Mouse (Mus musculus): ENCODE data around the gene Yipf4. TPM values are rescaled to one million over a fixed set of nuclear protein-coding genes. Genes with fewer than 3 reads are reported as not detected.

Yipf4 gene
- total RNA-seq (2014; rRNA removed; ENCODE audit: low replicate concordance): 51.2 and 60.0 TPM in 2 replicates
- polyA plus RNA-seq (2015; fragmentation: Nextera tagmentation; extraction: Ambion mirVana): 69.1 and 79.6 TPM in 2 replicates

DNA sequence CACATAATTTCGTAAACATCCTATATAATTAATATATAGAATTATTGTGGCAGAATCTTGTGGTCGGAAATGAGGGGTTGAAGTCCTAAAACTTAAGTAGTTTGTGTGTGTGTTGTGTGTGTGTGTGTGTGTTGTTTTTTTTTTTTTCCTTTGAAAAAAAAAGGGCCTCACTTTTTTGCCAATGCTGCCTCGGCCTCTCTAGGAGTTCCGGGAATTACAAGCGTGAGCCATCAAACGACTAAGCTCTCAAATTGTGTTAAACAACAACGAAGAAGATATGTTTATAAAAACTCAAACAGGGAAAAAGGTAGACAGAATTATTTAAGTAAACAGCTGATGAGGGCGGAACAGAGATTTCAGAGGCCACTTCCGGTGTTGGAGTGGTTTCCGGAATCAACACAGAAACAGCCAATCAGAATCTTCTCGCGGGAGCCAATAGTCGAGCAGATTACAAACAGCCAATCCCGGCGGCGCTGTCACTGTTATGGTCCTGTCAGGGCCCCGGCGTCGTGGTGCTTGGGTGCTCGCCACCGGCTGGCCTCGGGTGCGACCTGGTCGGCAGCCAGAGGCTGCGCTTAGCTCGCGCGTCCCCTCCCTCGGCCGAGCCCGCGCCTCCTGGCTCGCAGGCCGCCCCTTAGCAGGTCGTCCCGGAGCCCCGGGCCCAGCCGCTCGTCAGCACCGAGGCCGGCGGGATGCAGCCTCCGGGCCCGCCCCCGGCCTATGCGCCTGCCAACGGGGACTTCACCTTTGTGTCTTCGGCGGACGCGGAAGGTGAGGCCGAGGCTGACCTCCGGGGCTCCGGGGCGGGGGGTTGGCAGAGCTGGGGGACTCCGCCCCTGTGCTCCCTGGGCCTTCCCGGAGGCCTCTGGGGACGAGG is at the start of gene Yipf4:
Yipf4 (plus strand) TSS at position 470 of the 877 bp plus-strand sequence.
- Histone ChIP-seq H3K9me3 (replicated peaks; ENCODE audit: control insufficient read depth, low read length) (no peaks in the 10 kb centered on the region), H3K27ac (ENCODE audit: low read depth) (peak within 1 kb of the TSS; percentile 97), H3K4me3 (ENCODE audit: low read depth, low read length) (peak within 1 kb of the TSS; percentile 98), H3K36me3 (replicated peaks; ENCODE audit: control insufficient read depth, insufficient read depth, low read length) (peaks cover 23% of the 10 kb centered on the region), H3K27me3 (ENCODE audit: control insufficient read depth, insufficient read depth, low read length) (no peaks in the 10 kb centered on the region), H3K4me1 (ENCODE audit: control insufficient read depth, insufficient read depth) (no peaks in the 10 kb centered on the region), H3K4me2 (ENCODE audit: low read depth, low read length) (peak within 1 kb of the TSS; percentile 72), H3K9ac (replicated peaks; ENCODE audit: low read depth, low read length) (peak within 1 kb of the TSS; percentile 97)
- TF ChIP-seq CTCF (IDR thresholded peaks at IDR 0.05; ENCODE audit: low read depth) (no peak), EP300 (IDR thresholded peaks at IDR 0.05; ENCODE audit: low read depth) (0 out of 2 replicates have a peak, but pooled peaks have one; percentile 24)
- ATAC-seq (ENCODE audit: insufficient read depth, low read depth): peak; percentile 99
- peak; percentile 94 for DNase-seq (ENCODE audit: low spot score)
- WGBS: 4% methylated on average over 57 of the region's 58 CpGs

DNA sequence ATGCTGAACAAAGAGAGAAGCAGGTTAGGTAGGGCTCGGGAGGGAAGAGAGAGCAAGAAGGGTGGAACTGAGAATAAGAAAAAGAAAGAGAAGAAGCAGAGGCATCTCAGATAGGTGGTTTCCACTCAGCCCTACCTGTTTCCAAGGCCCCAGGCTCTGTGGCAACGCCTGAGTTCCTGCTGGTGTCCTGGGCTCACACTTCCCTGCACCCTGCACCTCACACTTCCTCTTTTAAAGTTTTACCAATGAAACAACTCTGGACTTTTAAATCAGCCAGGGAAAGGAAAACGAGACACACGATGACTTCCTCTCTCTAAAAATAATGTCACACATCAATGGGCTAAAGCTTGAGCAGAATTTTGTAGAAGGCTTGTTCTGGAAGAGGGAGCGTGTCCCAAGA is 48.8 kb upstream of the Yipf4 start:
- ATAC-seq (ENCODE audit: insufficient read depth, low read depth): no peak
- WGBS: 58% methylated on average over 5 of the region's 5 CpGs

DNA sequence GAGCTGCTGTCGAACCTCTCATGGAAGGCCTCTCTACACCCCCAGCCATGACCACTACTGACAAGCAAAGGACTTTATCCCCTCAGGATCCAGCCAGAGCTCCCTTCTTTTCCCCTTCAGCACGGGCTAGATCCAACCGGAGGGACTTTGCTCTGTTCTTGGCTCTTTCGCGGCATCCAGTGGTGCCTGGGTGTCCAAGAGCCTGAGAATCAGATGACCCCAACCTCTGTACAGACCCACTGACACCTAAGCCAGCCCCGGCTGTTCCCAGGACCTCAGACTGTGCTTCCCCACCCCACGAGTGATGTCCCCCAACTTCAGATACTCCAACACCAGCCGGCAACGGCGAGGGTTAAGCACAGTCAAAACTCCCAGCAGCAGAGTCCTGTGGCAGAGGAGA is 39.5 kb upstream of the Yipf4 start:
- no peaks in the 10 kb centered on the region for H3K4me1 ChIP-seq (ENCODE audit: control insufficient read depth, insufficient read depth)
- no peak for ATAC-seq (ENCODE audit: insufficient read depth, low read depth)
- H3K4me2 ChIP-seq (ENCODE audit: low read depth, low read length): no peak overlapping the region
- no peak overlapping the region for H3K9ac ChIP-seq (replicated peaks; ENCODE audit: low read depth, low read length)
- 80% methylated on average over 10 of the region's 10 CpGs for WGBS
- no peak for TF ChIP-seq CTCF (IDR thresholded peaks at IDR 0.05; ENCODE audit: low read depth)
- no peak for TF ChIP-seq EP300 (IDR thresholded peaks at IDR 0.05; ENCODE audit: low read depth)
- no peak overlapping the region for H3K27ac ChIP-seq (ENCODE audit: low read depth)
- H3K9me3 ChIP-seq (replicated peaks; ENCODE audit: control insufficient read depth, low read length): no peaks in the 10 kb centered on the region
- no peak overlapping the region for H3K4me3 ChIP-seq (ENCODE audit: low read depth, low read length)
- no peak for DNase-seq (ENCODE audit: low spot score)
- H3K36me3 ChIP-seq (replicated peaks; ENCODE audit: control insufficient read depth, insufficient read depth, low read length): no peaks in the 10 kb centered on the region
- no peaks in the 10 kb centered on the region for H3K27me3 ChIP-seq (ENCODE audit: control insufficient read depth, insufficient read depth, low read length)

More for the DNA sequence above, 48.8 kb upstream of the Yipf4 start:
- Histone ChIP-seq H3K27me3 (ENCODE audit: control insufficient read depth, insufficient read depth, low read length) (no peaks in the 10 kb centered on the region), H3K4me2 (ENCODE audit: low read depth, low read length) (no peak overlapping the region), H3K27ac (ENCODE audit: low read depth) (no peak overlapping the region), H3K36me3 (replicated peaks; ENCODE audit: control insufficient read depth, insufficient read depth, low read length) (no peaks in the 10 kb centered on the region), H3K9me3 (replicated peaks; ENCODE audit: control insufficient read depth, low read length) (no peaks in the 10 kb centered on the region), H3K4me1 (ENCODE audit: control insufficient read depth, insufficient read depth) (no peaks in the 10 kb centered on the region), H3K4me3 (ENCODE audit: low read depth, low read length) (no peak overlapping the region), H3K9ac (replicated peaks; ENCODE audit: low read depth, low read length) (no peak overlapping the region)
- TF ChIP-seq CTCF (IDR thresholded peaks at IDR 0.05; ENCODE audit: low read depth): no peak
- DNase-seq (ENCODE audit: low spot score): no peak

DNA sequence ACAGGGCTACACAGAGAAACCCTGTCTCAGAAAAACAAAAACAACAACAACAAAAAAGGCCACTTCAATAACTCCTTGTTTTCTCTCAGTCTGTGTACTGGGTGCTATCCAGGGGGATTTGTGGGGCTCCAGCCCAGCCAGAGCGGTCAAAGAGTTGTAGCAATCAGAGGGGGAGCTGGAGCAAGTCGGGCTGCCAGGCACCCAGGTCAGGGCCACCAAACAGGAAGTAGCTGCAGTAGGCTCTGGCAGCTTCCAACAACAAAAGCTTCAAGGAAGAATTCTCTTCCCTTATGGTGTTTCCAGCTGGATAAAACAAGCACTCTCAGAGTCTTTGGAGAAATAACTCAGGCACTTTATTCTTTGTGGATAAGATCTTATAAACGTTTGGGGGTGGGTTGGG is 35.4 kb upstream of the Yipf4 start:
- no peak for ATAC-seq (ENCODE audit: insufficient read depth, low read depth)
- Histone ChIP-seq H3K27me3 (ENCODE audit: control insufficient read depth, insufficient read depth, low read length) (no peaks in the 10 kb centered on the region), H3K9me3 (replicated peaks; ENCODE audit: control insufficient read depth, low read length) (no peaks in the 10 kb centered on the region), H3K4me2 (ENCODE audit: low read depth, low read length) (no peak overlapping the region), H3K4me1 (ENCODE audit: control insufficient read depth, insufficient read depth) (no peaks in the 10 kb centered on the region), H3K4me3 (ENCODE audit: low read depth, low read length) (no peak overlapping the region), H3K27ac (ENCODE audit: low read depth) (no peak overlapping the region), H3K36me3 (replicated peaks; ENCODE audit: control insufficient read depth, insufficient read depth, low read length) (no peaks in the 10 kb centered on the region), H3K9ac (replicated peaks; ENCODE audit: low read depth, low read length) (no peak overlapping the region)
- TF ChIP-seq EP300 (IDR thresholded peaks at IDR 0.05; ENCODE audit: low read depth): no peak
- no peak for TF ChIP-seq CTCF (IDR thresholded peaks at IDR 0.05; ENCODE audit: low read depth)
- 59% methylated on average over 3 of the region's 3 CpGs for WGBS
- DNase-seq (ENCODE audit: low spot score): no peak

DNA sequence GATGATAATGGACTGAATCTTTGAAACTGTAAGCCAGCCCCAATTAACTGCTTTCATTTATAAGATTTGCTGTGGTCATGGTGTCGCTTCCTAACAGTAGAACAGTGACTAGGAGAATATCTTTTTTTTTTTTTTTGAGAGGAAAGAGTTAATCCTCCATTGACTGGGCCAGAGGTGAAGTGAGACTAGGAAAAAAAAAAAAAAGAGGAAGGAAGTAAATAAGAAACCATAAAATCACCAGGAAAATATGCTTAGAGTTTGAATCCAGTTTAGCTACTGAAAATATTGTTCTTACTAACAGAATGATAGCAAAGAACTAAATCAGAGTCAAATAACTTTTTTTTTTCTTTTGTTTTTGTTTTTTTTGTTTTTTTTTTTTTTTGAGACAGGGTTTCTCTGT is 34.6 kb upstream of the Yipf4 start:
- Histone ChIP-seq H3K9ac (replicated peaks; ENCODE audit: low read depth, low read length) (no peak overlapping the region), H3K4me1 (ENCODE audit: control insufficient read depth, insufficient read depth) (no peaks in the 10 kb centered on the region), H3K4me2 (ENCODE audit: low read depth, low read length) (no peak overlapping the region), H3K27ac (ENCODE audit: low read depth) (no peak overlapping the region), H3K27me3 (ENCODE audit: control insufficient read depth, insufficient read depth, low read length) (no peaks in the 10 kb centered on the region), H3K9me3 (replicated peaks; ENCODE audit: control insufficient read depth, low read length) (no peaks in the 10 kb centered on the region), H3K36me3 (replicated peaks; ENCODE audit: control insufficient read depth, insufficient read depth, low read length) (no peaks in the 10 kb centered on the region), H3K4me3 (ENCODE audit: low read depth, low read length) (no peak overlapping the region)
- 76% methylated on average over 1 of the region's 1 CpGs for WGBS
- TF ChIP-seq CTCF (IDR thresholded peaks at IDR 0.05; ENCODE audit: low read depth): no peak
- TF ChIP-seq EP300 (IDR thresholded peaks at IDR 0.05; ENCODE audit: low read depth): no peak
- ATAC-seq (ENCODE audit: insufficient read depth, low read depth) (no peak), DNase-seq (ENCODE audit: low spot score) (no peak)
